Mouse (Mus musculus): ENCODE results near the gene Purb. TPM values are rescaled to one million over a fixed set of nuclear protein-coding genes. Genes with fewer than 3 reads are reported as not detected.

Purb gene
- polyA plus RNA-seq, 1 experiment: 52.0 TPM

- H3K9ac ChIP-seq (ENCODE audit: low read depth, poor library complexity, severe bottlenecking): no peak overlapping the region
- no peaks in the 10 kb centered on the region for H3K9me3 ChIP-seq (replicated peaks; ENCODE audit: control insufficient read depth, insufficient read depth, low read length, poor library complexity, severe bottlenecking)
- no peak overlapping the region for H3K4me3 ChIP-seq (ENCODE audit: low read depth, low read length)
- peaks cover 2% of the 10 kb centered on the region for H3K4me1 ChIP-seq (ENCODE audit: control insufficient read depth, insufficient read depth, low read length)
- no peaks in the 10 kb centered on the region for H3K27me3 ChIP-seq (ENCODE audit: control insufficient read depth, insufficient read depth, low read length, poor library complexity, severe bottlenecking)
- H3K36me3 ChIP-seq (ENCODE audit: control insufficient read depth, insufficient read depth, low read length, poor library complexity, severe bottlenecking): peaks cover 36% of the 10 kb centered on the region
- TF ChIP-seq CTCF (IDR thresholded peaks at IDR 0.05; ENCODE audit: low read depth, low read length) (no peak), EP300 (IDR thresholded peaks at IDR 0.05; ENCODE audit: insufficient read depth, low read depth, low read length) (no peak), POLR2A (IDR thresholded peaks at IDR 0.05; ENCODE audit: insufficient read depth, low read length) (no peak)
- no peak overlapping the region for H3K27ac ChIP-seq (ENCODE audit: insufficient read depth, low read length)
These were observed 47.2 kb upstream of the Purb start for GRCm38 (mm10) chr11:6522782-6523525.

GRCm38 (mm10) chr11:6520507-6521173 lies 44.9 kb upstream of the Purb start, which contains the start of gene Myo1g:
Gene Myo1g (minus strand): TSS chr11:6520965.
- TF ChIP-seq CTCF (IDR thresholded peaks at IDR 0.05; ENCODE audit: low read depth, low read length): no peak
- TF ChIP-seq POLR2A (IDR thresholded peaks at IDR 0.05; ENCODE audit: insufficient read depth, low read length): no peak
- TF ChIP-seq EP300 (IDR thresholded peaks at IDR 0.05; ENCODE audit: insufficient read depth, low read depth, low read length): no peak
- Histone ChIP-seq H3K9ac (ENCODE audit: low read depth, poor library complexity, severe bottlenecking) (no peak within 1 kb of the TSS), H3K9me3 (replicated peaks; ENCODE audit: control insufficient read depth, insufficient read depth, low read length, poor library complexity, severe bottlenecking) (no peaks in the 10 kb centered on the region)

DNA sequence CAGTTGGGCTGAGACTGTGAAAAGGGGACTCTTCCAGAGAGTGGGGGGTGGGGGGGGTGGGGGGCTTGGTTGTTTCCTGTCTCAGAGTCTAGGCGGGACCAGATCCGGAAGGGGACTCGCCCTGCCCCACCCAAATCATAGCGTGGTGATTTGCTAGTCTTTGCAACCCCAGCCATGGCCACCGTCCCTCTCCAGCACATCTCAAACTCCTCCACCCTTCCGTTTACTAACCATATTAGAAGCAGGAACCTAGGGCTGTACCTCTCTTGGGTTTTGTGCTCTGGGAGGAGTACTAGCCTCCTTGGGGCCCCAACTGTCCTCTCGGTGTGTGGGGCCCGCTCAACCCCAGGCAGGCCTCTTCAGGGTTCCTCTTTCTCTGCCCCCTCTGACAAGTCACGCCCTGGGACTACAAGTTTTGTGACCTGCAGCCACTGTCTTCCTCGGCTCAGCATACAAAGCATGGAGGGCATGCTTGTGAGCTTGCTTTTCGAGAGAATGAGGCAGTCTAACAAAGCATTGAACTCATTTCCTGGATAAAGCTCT lies 43.8 kb upstream of the Purb start:
- Histone ChIP-seq H3K4me1 (ENCODE audit: control insufficient read depth, insufficient read depth, low read length) (no peaks in the 10 kb centered on the region), H3K4me3 (ENCODE audit: low read depth, low read length) (no peak overlapping the region)

More at GRCm38 (mm10) chr11:6520507-6521173, 44.9 kb upstream of the Purb start, which contains the start of gene Myo1g:
- Histone ChIP-seq H3K27ac (ENCODE audit: insufficient read depth, low read length) (0 out of 2 replicates have a peak within 1 kb of the TSS, but pooled peaks have one; percentile 22), H3K27me3 (ENCODE audit: control insufficient read depth, insufficient read depth, low read length, poor library complexity, severe bottlenecking) (no peaks in the 10 kb centered on the region), H3K4me1 (ENCODE audit: control insufficient read depth, insufficient read depth, low read length) (peaks cover under 1% of the 10 kb centered on the region), H3K36me3 (ENCODE audit: control insufficient read depth, insufficient read depth, low read length, poor library complexity, severe bottlenecking) (peaks cover 16% of the 10 kb centered on the region), H3K4me3 (ENCODE audit: low read depth, low read length) (no peak within 1 kb of the TSS)

GRCm38 (mm10) chr11:6514837-6515236 lies 39.1 kb upstream of the Purb start:
- TF ChIP-seq CTCF (IDR thresholded peaks at IDR 0.05; ENCODE audit: low read depth, low read length): no peak
- TF ChIP-seq EP300 (IDR thresholded peaks at IDR 0.05; ENCODE audit: insufficient read depth, low read depth, low read length): no peak
- no peak for TF ChIP-seq POLR2A (IDR thresholded peaks at IDR 0.05; ENCODE audit: insufficient read depth, low read length)
- Histone ChIP-seq H3K9ac (ENCODE audit: low read depth, poor library complexity, severe bottlenecking) (no peak overlapping the region), H3K9me3 (replicated peaks; ENCODE audit: control insufficient read depth, insufficient read depth, low read length, poor library complexity, severe bottlenecking) (no peaks in the 10 kb centered on the region)

More for the DNA sequence above, 43.8 kb upstream of the Purb start:
- no peaks in the 10 kb centered on the region for H3K27me3 ChIP-seq (ENCODE audit: control insufficient read depth, insufficient read depth, low read length, poor library complexity, severe bottlenecking)
- H3K36me3 ChIP-seq (ENCODE audit: control insufficient read depth, insufficient read depth, low read length, poor library complexity, severe bottlenecking): peaks cover 5% of the 10 kb centered on the region
- H3K9me3 ChIP-seq (replicated peaks; ENCODE audit: control insufficient read depth, insufficient read depth, low read length, poor library complexity, severe bottlenecking): no peaks in the 10 kb centered on the region
- no peak overlapping the region for H3K9ac ChIP-seq (ENCODE audit: low read depth, poor library complexity, severe bottlenecking)
- TF ChIP-seq POLR2A (IDR thresholded peaks at IDR 0.05; ENCODE audit: insufficient read depth, low read length): no peak
- no peak for TF ChIP-seq CTCF (IDR thresholded peaks at IDR 0.05; ENCODE audit: low read depth, low read length)
- no peak for TF ChIP-seq EP300 (IDR thresholded peaks at IDR 0.05; ENCODE audit: insufficient read depth, low read depth, low read length)
- 0 out of 2 replicates have a peak overlapping the region, but pooled peaks have one; percentile 22 for H3K27ac ChIP-seq (ENCODE audit: insufficient read depth, low read length)

GRCm38 (mm10) chr11:6508269-6508876 lies 32.7 kb upstream of the Purb start:
- H3K9me3 ChIP-seq (replicated peaks; ENCODE audit: control insufficient read depth, insufficient read depth, low read length, poor library complexity, severe bottlenecking): no peaks in the 10 kb centered on the region
- no peak for TF ChIP-seq POLR2A (IDR thresholded peaks at IDR 0.05; ENCODE audit: insufficient read depth, low read length)
- no peak for TF ChIP-seq CTCF (IDR thresholded peaks at IDR 0.05; ENCODE audit: low read depth, low read length)
- no peak for TF ChIP-seq EP300 (IDR thresholded peaks at IDR 0.05; ENCODE audit: insufficient read depth, low read depth, low read length)
- no peak overlapping the region for H3K9ac ChIP-seq (ENCODE audit: low read depth, poor library complexity, severe bottlenecking)
- H3K4me3 ChIP-seq (ENCODE audit: low read depth, low read length): no peak overlapping the region
- no peaks in the 10 kb centered on the region for H3K36me3 ChIP-seq (ENCODE audit: control insufficient read depth, insufficient read depth, low read length, poor library complexity, severe bottlenecking)
- H3K27ac ChIP-seq (ENCODE audit: insufficient read depth, low read length): no peak overlapping the region
- no peaks in the 10 kb centered on the region for H3K27me3 ChIP-seq (ENCODE audit: control insufficient read depth, insufficient read depth, low read length, poor library complexity, severe bottlenecking)
- H3K4me1 ChIP-seq (ENCODE audit: control insufficient read depth, insufficient read depth, low read length): no peaks in the 10 kb centered on the region

More at GRCm38 (mm10) chr11:6514837-6515236, 39.1 kb upstream of the Purb start:
- H3K27me3 ChIP-seq (ENCODE audit: control insufficient read depth, insufficient read depth, low read length, poor library complexity, severe bottlenecking): no peaks in the 10 kb centered on the region
- no peak overlapping the region for H3K4me3 ChIP-seq (ENCODE audit: low read depth, low read length)
- no peaks in the 10 kb centered on the region for H3K4me1 ChIP-seq (ENCODE audit: control insufficient read depth, insufficient read depth, low read length)
- H3K36me3 ChIP-seq (ENCODE audit: control insufficient read depth, insufficient read depth, low read length, poor library complexity, severe bottlenecking): no peaks in the 10 kb centered on the region
- H3K27ac ChIP-seq (ENCODE audit: insufficient read depth, low read length): no peak overlapping the region
